Mouse (Mus musculus) liver, embryonic 14.5 days (tissue): ENCODE measurements around the gene Zdhhc15. TPM values are rescaled to one million over a fixed set of nuclear protein-coding genes. Genes with fewer than 3 reads are reported as not detected.

Source experiments
- ATAC-seq: fragments of 200-750 bp; cut with Nextera tagmentation; 2 replicates; pipeline ENCODE4 v1.8.0; 2017; ENCODE audit warnings: moderate number of reproducible peaks, mild to moderate bottlenecking, moderate library complexity; ENCODE audit not compliant: insufficient read depth
- DNase-seq, 3 experiments: peaks; one replicate each; pipeline ENCODE4 v3.0.0-alpha.2; 2012 to 2013; ENCODE audit warnings: low read depth in 3 of 3, low spot score in 3 of 3
- H3K27ac ChIP-seq: fragments of 300-500 bp; sonication (generic); 2 replicates; pipeline ENCODE4 v1.5.1; 2014; ENCODE audit warnings: moderate library complexity, mild to moderate bottlenecking, control low read depth, inconsistent platforms
- H3K27me3 ChIP-seq: fragments of 300-500 bp; sonication (generic); 2 replicates; pipeline ENCODE4 v1.6.1; 2014; ENCODE audit warnings: mild to moderate bottlenecking, low read length, moderate library complexity; ENCODE audit not compliant: control insufficient read depth, insufficient read depth
- H3K36me3 ChIP-seq: fragments of 300-500 bp; sonication (generic); replicated peaks from 2 replicates; pipeline ENCODE4 v1.6.1; 2014; ENCODE audit warnings: low read depth; ENCODE audit not compliant: control insufficient read depth, insufficient read depth
- H3K4me1 ChIP-seq, 2 experiments: fragments of 200-500 bp in 1 of 2; fragments of 300-500 bp in 1 of 2; sonication (generic) in 1 of 2; replicated peaks; 2 replicates each; pipeline ENCODE4 v1.6.1; 2012 to 2014; ENCODE audit warnings: antibody characterized with exemption in 1 of 2, inconsistent platforms in 1 of 2, low read length in 1 of 2; ENCODE audit not compliant: control insufficient read depth in 2 of 2, insufficient read depth in 2 of 2
- H3K4me2 ChIP-seq: fragments of 300-500 bp; sonication (generic); 2 replicates; pipeline ENCODE4 v1.6.1; 2014; ENCODE audit warnings: low read depth, mild to moderate bottlenecking, control low read depth, moderate library complexity
- H3K4me3 ChIP-seq, 2 experiments: fragments of 200-500 bp in 1 of 2; fragments of 300-500 bp in 1 of 2; sonication (generic) in 1 of 2; 2 replicates each; pipeline ENCODE4 v1.5.1; 2012 to 2014; ENCODE audit warnings: low read depth in 2 of 2, low read length in 2 of 2, mild to moderate bottlenecking in 2 of 2, control low read depth in 1 of 2, inconsistent platforms in 1 of 2, moderate library complexity in 1 of 2; ENCODE audit not compliant: insufficient read depth in 1 of 2
- H3K9ac ChIP-seq: fragments of 300-500 bp; sonication (generic); replicated peaks from 2 replicates; pipeline ENCODE4 v1.6.1; 2014; ENCODE audit warnings: mild to moderate bottlenecking, control low read depth, moderate library complexity
- H3K9me3 ChIP-seq: fragments of 300-500 bp; sonication (generic); 2 replicates; pipeline ENCODE4 v1.6.1; 2016; ENCODE audit warnings: low read length, mixed read lengths; ENCODE audit not compliant: control insufficient read depth
- CTCF ChIP-seq: IDR thresholded peaks from 2 replicates; pipeline ENCODE4 v1.5.1; 2016; ENCODE audit warnings: antibody characterized with exemption, low read depth, control low read depth
- EP300 ChIP-seq: IDR thresholded peaks from 2 replicates; pipeline ENCODE4 v1.6.1; 2016; ENCODE audit warnings: antibody characterized with exemption, low read depth
- WGBS: fragments of 180-500 bp; shearing (Covaris S2); extraction: QIAGEN DNeasy Blood & Tissue Kit; methylation state at CpG from one replicate; pipeline ENCODE4 v1.1.7; 2014; ENCODE audit not compliant: insufficient replicate concordance; 5-methylcytosine and 5-hydroxymethylcytosine counted together
- polyA plus RNA-seq, 2 experiments: library from polyadenylated mRNA; depleted of rRNA in 1 of 2; stranded (reverse) in 1 of 2; unstranded in 1 of 2; fragments of >200 nt; fragmentation: Nextera tagmentation in 1 of 2; extraction: Ambion mirVana in 1 of 2; gene quantifications; 2 replicates each; pipeline versions ENCODE4 v1.2.1 to v1.2.3; 2012 to 2014

The Zdhhc15 gene
- polyA plus RNA-seq (2012; rRNA removed) (0.54 and 0.97 TPM in 2 replicates), polyA plus RNA-seq (2014; fragmentation: Nextera tagmentation; extraction: Ambion mirVana) (2.0 and 2.2 TPM in 2 replicates)

GRCm38 (mm10) chrX:104670757-104671549 is at the start of gene Zdhhc15:
TSS of gene Zdhhc15 (minus strand) at chrX:104671064.
- Histone ChIP-seq H3K27ac (no peak within 1 kb of the TSS; the same call in 1 of the 2 replicates), H3K9ac (peak within 1 kb of the TSS; percentile 73), H3K4me3 (peak within 1 kb of the TSS; percentile 56 to 77), H3K4me1 (peaks cover 0 to 6% of the 10 kb centered on the region in 2 experiments; a peak in 2 of 4 replicates), H3K9me3 (no peaks in the 10 kb centered on the region), H3K27me3 (no peaks in the 10 kb centered on the region), H3K4me2 (peak within 1 kb of the TSS; percentile 72), H3K36me3 (no peaks in the 10 kb centered on the region)
- TF ChIP-seq EP300 (no peak), CTCF (no peak)
- peak; percentile 6 to 27 (median 22) for DNase-seq
- 19% methylated on average over 22 of the region's 31 CpGs for WGBS
- peak; percentile 93 for ATAC-seq

GRCm38 (mm10) chrX:104707935-104708334 is 37.1 kb upstream of the Zdhhc15 start:
- H3K9me3 ChIP-seq: no peaks in the 10 kb centered on the region
- H3K4me1 ChIP-seq: no peaks in the 10 kb centered on the region
- no peak overlapping the region for H3K4me3 ChIP-seq
- no peak overlapping the region for H3K4me2 ChIP-seq
- H3K9ac ChIP-seq: no peak overlapping the region
- 60% methylated on average over 2 of the region's 2 CpGs for WGBS
- TF ChIP-seq CTCF (no peak), EP300 (no peak)
- no peaks in the 10 kb centered on the region for H3K36me3 ChIP-seq
- DNase-seq: no peak
- no peaks in the 10 kb centered on the region for H3K27me3 ChIP-seq
- H3K27ac ChIP-seq: no peak overlapping the region
- no peak for ATAC-seq

GRCm38 (mm10) chrX:104669850-104670756 is 761 bp downstream of the Zdhhc15 start:
- DNase-seq: peak in 1 of 3 experiments; percentile 3
- peak; percentile 55 for ATAC-seq

GRCm38 (mm10) chrX:104656976-104657375 is 13.9 kb downstream of the Zdhhc15 start:
- no peak for ATAC-seq
- Histone ChIP-seq H3K9ac (no peak overlapping the region), H3K4me2 (no peak overlapping the region), H3K4me1 (no peaks in the 10 kb centered on the region), H3K27me3 (no peaks in the 10 kb centered on the region), H3K36me3 (no peaks in the 10 kb centered on the region), H3K27ac (no peak overlapping the region), H3K9me3 (no peaks in the 10 kb centered on the region), H3K4me3 (no peak overlapping the region)
- TF ChIP-seq CTCF (no peak), EP300 (no peak)
- DNase-seq: no peak
- 83% methylated on average over 1 of the region's 1 CpGs for WGBS

More at GRCm38 (mm10) chrX:104669850-104670756, 761 bp downstream of the Zdhhc15 start:
- H3K36me3 ChIP-seq: no peaks in the 10 kb centered on the region
- H3K27me3 ChIP-seq: no peaks in the 10 kb centered on the region
- H3K9ac ChIP-seq: peak overlapping the region; percentile 73
- H3K4me3 ChIP-seq: peak overlapping the region; percentile 56 to 77
- TF ChIP-seq CTCF (no peak), EP300 (no peak)
- H3K27ac ChIP-seq: no peak overlapping the region; the same call in 1 of the 2 replicates
- peak overlapping the region; percentile 72 for H3K4me2 ChIP-seq
- 22% methylated on average over 19 of the region's 19 CpGs for WGBS
- peaks cover 0 to 6% of the 10 kb centered on the region in 2 experiments; a peak in 2 of 4 replicates for H3K4me1 ChIP-seq
- H3K9me3 ChIP-seq: no peaks in the 10 kb centered on the region
